Mouse (Mus musculus) stomach, postnatal 0 days (tissue): ENCODE measurements around the gene Prkar1a.
"Not testable (repeated sequence)": the region's sequence is repeated elsewhere in the genome, so short reads cannot be mapped to it uniquely, and the experiment has no call there.

Experiments
- CTCF ChIP-seq: IDR thresholded peaks from 2 replicates; pipeline ENCODE4 v1.5.1; 2016; ENCODE audit warnings: antibody characterized with exemption, low read depth, mild to moderate bottlenecking, moderate library complexity
- EP300 ChIP-seq: optimal IDR thresholded peaks from 2 replicates; pipeline ENCODE3; 2016; ENCODE audit warnings: antibody characterized with exemption

DNA sequence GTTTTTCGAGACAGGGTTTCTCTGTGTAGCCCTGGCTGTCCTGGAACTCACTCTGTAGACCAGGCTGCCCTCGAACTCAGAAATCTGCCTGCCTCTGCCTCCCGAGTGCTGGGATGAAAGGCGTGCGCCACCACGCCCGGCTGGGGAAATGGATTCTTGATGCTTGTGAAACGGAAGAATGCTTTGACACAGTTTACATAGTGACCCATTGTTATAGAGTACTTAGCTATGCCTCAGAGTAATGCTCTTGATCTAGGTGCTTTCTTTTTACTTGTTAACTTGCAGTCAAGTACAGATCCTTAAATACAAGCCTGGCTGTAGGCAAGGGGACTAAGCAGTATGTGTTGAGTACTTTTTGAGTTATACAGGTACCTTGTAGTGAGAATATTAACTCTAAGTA is 11.3 kb downstream of the Prkar1a start:
- not testable (repeated sequence) for TF ChIP-seq CTCF, EP300
